Mouse (Mus musculus) c-Kit-positive CD71-positive TER-119-negative erythroid progenitor cells, embryonic 14.5 days (primary cell): ENCODE measurements around the gene Olfr1184.
"Not testable (repeated sequence)": the region's sequence is repeated elsewhere in the genome, so short reads cannot be mapped to it uniquely, and the experiment has no call there.

ENCODE experiments used
- DNase-seq: peaks from one replicate; pipeline ENCODE4 v3.0.0-alpha.2; 2013; ENCODE audit warnings: low read depth

Gene Olfr1184

GRCm38 (mm10) chr2:88483298-88483697, at the start of gene Olfr1184:
TSS of gene Olfr1184 (plus strand) at chr2:88483598.
- DNase-seq: no peak

DNA sequence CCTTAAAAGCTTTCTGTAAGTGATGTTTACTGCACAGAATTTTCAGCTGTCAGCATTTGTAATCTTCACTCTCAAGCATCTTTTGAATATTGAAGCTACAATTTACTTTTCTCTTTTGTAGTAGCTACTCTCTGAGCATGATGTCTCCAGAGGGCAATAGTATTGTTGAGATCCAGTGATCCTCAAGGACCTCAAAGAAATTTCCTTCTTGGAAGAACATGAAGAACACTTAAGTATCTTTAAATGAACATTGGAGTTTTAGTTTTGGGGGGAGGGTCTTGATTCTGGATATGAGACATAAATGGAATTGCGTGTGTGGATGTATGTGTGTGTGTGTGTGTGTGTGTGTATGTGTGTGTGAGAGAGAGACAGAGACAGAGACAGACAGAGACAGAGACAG, 34.4 kb upstream of the Olfr1184 start, which contains the start of gene Gm13757:
TSS of gene Gm13757 (minus strand) at position 101 of the 400 bp plus-strand sequence.
- no peak for DNase-seq

GRCm38 (mm10) chr2:88454567-88454966, 28.8 kb upstream of the Olfr1184 start, which contains the start of gene Olfr1183:
TSS of gene Olfr1183 (plus strand) at chr2:88454867.
- DNase-seq: not testable (repeated sequence)

- DNase-seq: no peak
Measured at GRCm38 (mm10) chr2:88493020-88493419, 9.6 kb downstream of the Olfr1184 start, which contains the start of gene Olfr1185-ps1. TSS of gene Olfr1185-ps1 (plus strand) at chr2:88493320.

- DNase-seq: no peak
Measured at GRCm38 (mm10) chr2:88518251-88518650, 34.9 kb downstream of the Olfr1184 start, which contains the start of gene Olfr1186. TSS of gene Olfr1186 (plus strand) at chr2:88518551.

DNA sequence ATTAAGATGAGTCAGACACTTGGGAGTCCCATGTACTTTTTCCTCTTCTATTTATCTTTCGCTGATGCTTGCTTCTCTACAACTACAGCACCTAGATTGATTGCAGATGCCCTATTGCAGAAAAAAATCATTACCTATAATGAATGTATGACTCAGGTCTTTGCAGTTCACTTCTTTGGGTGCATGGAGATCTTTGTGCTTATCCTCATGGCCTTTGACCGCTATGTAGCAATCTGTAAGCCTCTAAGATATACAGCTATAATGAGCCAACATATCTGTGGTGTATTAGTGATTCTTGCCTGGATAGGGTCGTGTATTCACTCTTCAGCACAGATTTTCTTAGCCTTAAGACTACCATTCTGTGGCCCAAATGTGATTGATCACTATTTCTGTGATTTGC, 42.3 kb downstream of the Olfr1184 start:
- DNase-seq: no peak
